Mouse (Mus musculus) liver, adult 2 months (tissue): ENCODE data around the gene Ppl. TPM values are rescaled to one million over a fixed set of nuclear protein-coding genes. Genes with fewer than 3 reads are reported as not detected.

Source experiments
- DNase-seq: peaks from one replicate; pipeline ENCODE4 v3.0.0-alpha.2; 2011; ENCODE audit warnings: low read depth, low spot score; ENCODE audit errors: extremely low read depth
- H3K27ac ChIP-seq: fragments of 200-500 bp; replicated peaks from 2 replicates; pipeline ENCODE4 v1.5.1; 2012; ENCODE audit warnings: low read depth, mild to moderate bottlenecking, control low read depth, inconsistent platforms, low read length; ENCODE audit not compliant: insufficient read depth
- H3K27me3 ChIP-seq: fragments of 200-500 bp; 2 replicates; pipeline ENCODE4 v1.6.1; 2012; ENCODE audit warnings: mild to moderate bottlenecking, moderate library complexity, low read length, inconsistent platforms; ENCODE audit not compliant: control insufficient read depth, insufficient read depth
- H3K36me3 ChIP-seq: fragments of 200-500 bp; 2 replicates; pipeline ENCODE4 v1.6.1; 2012; ENCODE audit warnings: low read length, inconsistent platforms; ENCODE audit not compliant: control insufficient read depth, insufficient read depth
- H3K4me1 ChIP-seq: fragments of 200-500 bp; 2 replicates; pipeline ENCODE4 v1.6.1; 2011; ENCODE audit warnings: low read length; ENCODE audit not compliant: control insufficient read depth, insufficient read depth
- H3K4me3 ChIP-seq: fragments of 200-500 bp; 2 replicates; pipeline ENCODE4 v1.5.1; 2011; ENCODE audit warnings: low read depth, mild to moderate bottlenecking, control low read depth, low read length, moderate library complexity; ENCODE audit not compliant: insufficient read depth
- H3K79me2 ChIP-seq: fragments of 200-500 bp; 2 replicates; pipeline ENCODE4 v1.6.1; 2012; ENCODE audit warnings: inconsistent platforms, mild to moderate bottlenecking, low read length, moderate library complexity; ENCODE audit not compliant: control insufficient read depth, insufficient read depth
- H3K9ac ChIP-seq: fragments of 200-500 bp; 2 replicates; pipeline ENCODE4 v1.6.1; 2012; ENCODE audit warnings: low read depth, mild to moderate bottlenecking, control low read depth, inconsistent platforms, low read length
- CTCF ChIP-seq: fragments of 200-500 bp; IDR thresholded peaks from 2 replicates; pipeline ENCODE4 v1.5.1; 2011; ENCODE audit warnings: low read depth, low read length, control low read depth
- POLR2A ChIP-seq: fragments of 200-500 bp; IDR thresholded peaks from 2 replicates; pipeline ENCODE4 v1.6.1; 2011; ENCODE audit warnings: low read length, control low read depth; ENCODE audit not compliant: insufficient read depth; ENCODE audit errors: extremely low read depth
- WGBS: fragments of 180-500 bp; shearing (Covaris S2); methylation state at CpG from one replicate; pipeline ENCODE4 v1.1.7; 2018; 5-methylcytosine and 5-hydroxymethylcytosine counted together
- polyA plus RNA-seq: library from polyadenylated mRNA; depleted of rRNA; stranded (reverse); fragments of >200 nt; gene quantifications from 2 replicates; pipeline ENCODE4 v1.2.3, GENCODE M21; 2012
- total RNA-seq: library from RNA; depleted of rRNA; stranded (reverse); fragments of >200 nt; gene quantifications from 2 replicates; pipeline ENCODE4 v1.2.3, GENCODE M21; 2014

Gene Ppl
- total and polyA plus RNA-seq, 2 experiments = 3.3 to 9.4 TPM

- H3K79me2 ChIP-seq = no peaks in the 10 kb centered on the region
- no peak for DNase-seq
- 96% methylated on average over 2 of the region's 2 CpGs for WGBS
- no peaks in the 10 kb centered on the region for H3K36me3 ChIP-seq
- no peaks in the 10 kb centered on the region for H3K27me3 ChIP-seq
- H3K27ac ChIP-seq = no peak overlapping the region
- no peak overlapping the region for H3K9ac ChIP-seq
- H3K4me1 ChIP-seq = no peaks in the 10 kb centered on the region
- TF ChIP-seq POLR2A = no peak
- no peak for TF ChIP-seq CTCF
- H3K4me3 ChIP-seq = no peak overlapping the region
Observed at GRCm38 (mm10) chr16:5156495-5156894, 24.3 kb upstream of the Ppl start.

- Histone ChIP-seq H3K79me2 (no peaks in the 10 kb centered on the region), H3K9ac (no peak overlapping the region), H3K27ac (no peak overlapping the region), H3K36me3 (no peaks in the 10 kb centered on the region), H3K27me3 (no peaks in the 10 kb centered on the region), H3K4me1 (no peaks in the 10 kb centered on the region), H3K4me3 (no peak overlapping the region)
- no peak for DNase-seq
- 72% methylated on average over 3 of the region's 3 CpGs for WGBS
- TF ChIP-seq POLR2A = no peak
- no peak for TF ChIP-seq CTCF
Observed at GRCm38 (mm10) chr16:5155014-5155413, 22.8 kb upstream of the Ppl start.

GRCm38 (mm10) chr16:5153299-5154026 is 21.2 kb upstream of the Ppl start:
- H3K79me2 ChIP-seq = no peaks in the 10 kb centered on the region
- no peak overlapping the region for H3K27ac ChIP-seq
- DNase-seq = no peak
- TF ChIP-seq CTCF (no peak), POLR2A (no peak)
- H3K36me3 ChIP-seq = no peaks in the 10 kb centered on the region
- H3K4me1 ChIP-seq = no peaks in the 10 kb centered on the region
- no peaks in the 10 kb centered on the region for H3K27me3 ChIP-seq
- 87% methylated on average over 6 of the region's 6 CpGs for WGBS
- H3K9ac ChIP-seq = no peak overlapping the region
- no peak overlapping the region for H3K4me3 ChIP-seq

- TF ChIP-seq POLR2A = no peak
- no peak for TF ChIP-seq CTCF
- WGBS = 83% methylated on average over 10 of the region's 10 CpGs
- DNase-seq = no peak
Observed at GRCm38 (mm10) chr16:5150544-5150943, 18.3 kb upstream of the Ppl start.

GRCm38 (mm10) chr16:5147037-5147385 is 14.8 kb upstream of the Ppl start, which contains the start of gene Sec14l5:
Sec14l5 (plus strand) TSS chr16:5147109.
- Histone ChIP-seq H3K4me1 (0 out of 2 replicates have a peak, but pooled peaks cover 4% of the 10 kb centered on the region), H3K9ac (no peak within 1 kb of the TSS), H3K27ac (no peak within 1 kb of the TSS), H3K4me3 (peak within 1 kb of the TSS; percentile 32), H3K27me3 (no peaks in the 10 kb centered on the region), H3K79me2 (no peaks in the 10 kb centered on the region), H3K36me3 (no peaks in the 10 kb centered on the region)
- 13% methylated on average over 13 of the region's 13 CpGs for WGBS
- DNase-seq = no peak
- no peak for TF ChIP-seq CTCF

More at GRCm38 (mm10) chr16:5150544-5150943, 18.3 kb upstream of the Ppl start:
- Histone ChIP-seq H3K36me3 (no peaks in the 10 kb centered on the region), H3K27ac (no peak overlapping the region), H3K9ac (no peak overlapping the region), H3K79me2 (no peaks in the 10 kb centered on the region), H3K4me1 (0 out of 2 replicates have a peak, but pooled peaks cover 4% of the 10 kb centered on the region), H3K4me3 (no peak overlapping the region), H3K27me3 (no peaks in the 10 kb centered on the region)

GRCm38 (mm10) chr16:5146367-5147036 is 14.3 kb upstream of the Ppl start:
- Histone ChIP-seq H3K4me1 (0 out of 2 replicates have a peak, but pooled peaks cover 4% of the 10 kb centered on the region), H3K79me2 (no peaks in the 10 kb centered on the region), H3K4me3 (peak overlapping the region; percentile 32), H3K27ac (no peak overlapping the region), H3K27me3 (no peaks in the 10 kb centered on the region), H3K9ac (no peak overlapping the region), H3K36me3 (no peaks in the 10 kb centered on the region)
- TF ChIP-seq CTCF = no peak
- no peak for TF ChIP-seq POLR2A
- WGBS = 2% methylated on average over 26 of the region's 26 CpGs
- DNase-seq = peak; percentile 81
